Mouse (Mus musculus) liver, adult 2 months (tissue): Measurements from ENCODE around the gene Slc9a7. TPM values are rescaled to one million over a fixed set of nuclear protein-coding genes. Genes with fewer than 3 reads are reported as not detected.

Experiments
- DNase-seq: peaks from one replicate; pipeline ENCODE4 v3.0.0-alpha.2; 2011; ENCODE audit warnings: low read depth, low spot score; ENCODE audit errors: extremely low read depth
- H3K27ac ChIP-seq: fragments of 200-500 bp; replicated peaks from 2 replicates; pipeline ENCODE4 v1.5.1; 2012; ENCODE audit warnings: low read depth, mild to moderate bottlenecking, control low read depth, inconsistent platforms, low read length; ENCODE audit not compliant: insufficient read depth
- H3K27me3 ChIP-seq: fragments of 200-500 bp; 2 replicates; pipeline ENCODE4 v1.6.1; 2012; ENCODE audit warnings: mild to moderate bottlenecking, moderate library complexity, low read length, inconsistent platforms; ENCODE audit not compliant: control insufficient read depth, insufficient read depth
- H3K36me3 ChIP-seq: fragments of 200-500 bp; 2 replicates; pipeline ENCODE4 v1.6.1; 2012; ENCODE audit warnings: low read length, inconsistent platforms; ENCODE audit not compliant: control insufficient read depth, insufficient read depth
- H3K4me1 ChIP-seq: fragments of 200-500 bp; 2 replicates; pipeline ENCODE4 v1.6.1; 2011; ENCODE audit warnings: low read length; ENCODE audit not compliant: control insufficient read depth, insufficient read depth
- H3K4me3 ChIP-seq: fragments of 200-500 bp; 2 replicates; pipeline ENCODE4 v1.5.1; 2011; ENCODE audit warnings: low read depth, mild to moderate bottlenecking, control low read depth, low read length, moderate library complexity; ENCODE audit not compliant: insufficient read depth
- H3K79me2 ChIP-seq: fragments of 200-500 bp; 2 replicates; pipeline ENCODE4 v1.6.1; 2012; ENCODE audit warnings: inconsistent platforms, mild to moderate bottlenecking, low read length, moderate library complexity; ENCODE audit not compliant: control insufficient read depth, insufficient read depth
- H3K9ac ChIP-seq: fragments of 200-500 bp; 2 replicates; pipeline ENCODE4 v1.6.1; 2012; ENCODE audit warnings: low read depth, mild to moderate bottlenecking, control low read depth, inconsistent platforms, low read length
- CTCF ChIP-seq: fragments of 200-500 bp; IDR thresholded peaks from 2 replicates; pipeline ENCODE4 v1.5.1; 2011; ENCODE audit warnings: low read depth, low read length, control low read depth
- POLR2A ChIP-seq: fragments of 200-500 bp; IDR thresholded peaks from 2 replicates; pipeline ENCODE4 v1.6.1; 2011; ENCODE audit warnings: low read length, control low read depth; ENCODE audit not compliant: insufficient read depth; ENCODE audit errors: extremely low read depth
- whole genome bisulfite sequencing: fragments of 180-500 bp; shearing (Covaris S2); methylation state at CpG from one replicate; pipeline ENCODE4 v1.1.7; 2018; 5-methylcytosine and 5-hydroxymethylcytosine counted together
- polyA plus RNA-seq: library from polyadenylated mRNA; depleted of rRNA; stranded (reverse); fragments of >200 nt; gene quantifications from 2 replicates; pipeline ENCODE4 v1.2.3, GENCODE M21; 2012; rRNA removed
- total RNA-seq: library from RNA; depleted of rRNA; stranded (reverse); fragments of >200 nt; gene quantifications from 2 replicates; pipeline ENCODE4 v1.2.3, GENCODE M21; 2014; rRNA removed

Slc9a7 gene
- total RNA-seq (1.2 and 3.0 TPM in 2 replicates), polyA plus RNA-seq (0.25 and 0.65 TPM in 2 replicates)

DNA sequence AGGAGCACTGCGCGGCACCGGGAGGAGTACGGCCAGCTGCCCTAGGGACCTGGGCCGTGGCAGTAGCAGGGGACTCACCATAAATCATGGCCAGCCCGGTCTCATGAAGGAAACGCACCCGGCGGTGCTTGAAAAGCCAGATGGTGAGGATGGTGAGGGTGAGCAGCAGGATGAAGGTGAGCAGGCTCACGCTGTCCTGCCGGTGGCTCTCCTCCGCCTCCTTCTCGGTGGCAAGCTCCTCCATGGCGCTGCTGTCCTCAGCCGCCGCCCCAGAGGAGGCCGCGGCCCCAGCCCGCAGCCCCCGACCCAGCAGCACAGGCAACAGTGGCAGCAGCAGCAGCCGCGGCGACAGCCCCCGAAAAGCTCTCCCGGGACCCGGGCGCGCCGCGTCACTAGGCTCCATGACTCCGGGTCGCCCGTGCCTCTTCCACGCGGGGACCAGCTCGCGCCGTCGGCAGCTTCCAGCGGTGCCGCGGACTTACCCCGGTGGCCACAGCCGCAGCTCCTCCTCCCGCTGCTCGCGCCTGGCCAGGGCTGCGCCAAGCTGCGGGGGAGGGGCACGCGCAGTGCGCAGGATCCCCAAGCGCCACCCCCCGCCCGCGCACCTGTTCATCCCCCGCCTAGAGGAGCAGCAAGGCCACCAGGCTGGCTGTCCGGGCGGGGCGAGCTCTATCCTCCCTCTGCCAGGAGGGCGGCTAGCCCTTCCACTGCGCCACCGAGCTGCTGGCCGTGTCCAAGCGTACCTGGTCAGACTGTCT lies at the start of gene Slc9a7:
TSS of gene Slc9a7 (minus strand) at position 526 of the 758 bp plus-strand sequence.
- H3K4me3 ChIP-seq, result peak within 1 kb of the TSS; percentile 66
- no peaks in the 10 kb centered on the region for H3K36me3 ChIP-seq
- no peaks in the 10 kb centered on the region; the same call in 1 of the 2 replicates for H3K4me1 ChIP-seq
- under 1% methylated on average over 50 of the region's 65 CpGs for WGBS
- no peaks in the 10 kb centered on the region for H3K27me3 ChIP-seq
- H3K27ac ChIP-seq, result no peak within 1 kb of the TSS
- DNase-seq, result peak; percentile 7
- no peaks in the 10 kb centered on the region for H3K79me2 ChIP-seq
- no peak for TF ChIP-seq CTCF
- peak within 1 kb of the TSS; percentile 66 for H3K9ac ChIP-seq

DNA sequence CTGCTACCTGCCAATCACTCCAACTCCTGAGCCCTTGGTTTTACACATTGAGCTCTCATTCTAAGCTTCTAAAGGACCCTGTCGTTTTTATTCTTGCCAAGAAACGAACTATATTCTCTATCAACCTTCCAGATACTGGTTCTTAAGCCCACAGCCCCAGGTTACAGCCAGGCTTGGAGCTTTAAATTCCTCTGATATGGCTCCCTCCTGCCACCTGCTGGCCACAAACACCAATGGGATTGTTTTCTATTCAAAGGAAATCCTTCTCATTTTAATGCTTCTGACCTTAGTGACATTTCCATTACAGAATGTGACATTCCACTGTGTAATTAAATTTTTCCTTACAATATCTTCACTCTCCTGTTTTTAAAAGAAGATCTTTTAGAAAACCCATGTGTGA lies 44.1 kb upstream of the Slc9a7 start:
- H3K27me3 ChIP-seq, result no peaks in the 10 kb centered on the region
- no peak overlapping the region for H3K9ac ChIP-seq
- peak; percentile 53 for TF ChIP-seq CTCF
- no peak for TF ChIP-seq POLR2A
- H3K27ac ChIP-seq, result no peak overlapping the region
- no peak overlapping the region for H3K4me3 ChIP-seq
- peaks cover 2% of the 10 kb centered on the region; the same call in 1 of the 2 replicates for H3K4me1 ChIP-seq
- no peaks in the 10 kb centered on the region for H3K36me3 ChIP-seq
- DNase-seq, result peak; percentile 18
- H3K79me2 ChIP-seq, result no peaks in the 10 kb centered on the region
- WGBS, result 4% methylated on average over 2 of the region's 2 CpGs

DNA sequence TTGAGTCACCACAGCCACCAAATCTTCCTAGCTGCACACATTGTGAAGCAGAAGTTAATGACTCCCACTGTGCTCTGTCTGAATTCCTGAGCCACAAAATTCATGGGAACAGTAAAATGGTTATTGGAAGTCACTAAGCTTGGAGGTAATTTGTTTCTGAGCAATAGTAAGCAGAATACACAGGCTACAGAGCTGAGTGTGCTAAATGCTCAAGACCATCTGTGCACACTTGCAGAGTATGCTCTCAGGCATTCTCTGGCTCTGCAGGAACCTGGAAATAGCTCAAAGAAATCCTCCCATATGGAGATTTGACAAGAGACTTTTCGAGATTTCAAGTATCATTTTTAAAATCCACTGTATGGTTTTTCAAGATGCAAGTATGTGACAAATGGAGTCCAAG lies 41.1 kb upstream of the Slc9a7 start:
- Histone ChIP-seq H3K9ac (no peak overlapping the region), H3K4me1 (peaks cover 2% of the 10 kb centered on the region; the same call in 1 of the 2 replicates), H3K27me3 (no peaks in the 10 kb centered on the region), H3K79me2 (no peaks in the 10 kb centered on the region), H3K27ac (no peak overlapping the region), H3K36me3 (no peaks in the 10 kb centered on the region), H3K4me3 (no peak overlapping the region)
- WGBS, result 47% methylated on average over 1 of the region's 1 CpGs
- DNase-seq, result no peak
- TF ChIP-seq CTCF (no peak), POLR2A (no peak)

DNA sequence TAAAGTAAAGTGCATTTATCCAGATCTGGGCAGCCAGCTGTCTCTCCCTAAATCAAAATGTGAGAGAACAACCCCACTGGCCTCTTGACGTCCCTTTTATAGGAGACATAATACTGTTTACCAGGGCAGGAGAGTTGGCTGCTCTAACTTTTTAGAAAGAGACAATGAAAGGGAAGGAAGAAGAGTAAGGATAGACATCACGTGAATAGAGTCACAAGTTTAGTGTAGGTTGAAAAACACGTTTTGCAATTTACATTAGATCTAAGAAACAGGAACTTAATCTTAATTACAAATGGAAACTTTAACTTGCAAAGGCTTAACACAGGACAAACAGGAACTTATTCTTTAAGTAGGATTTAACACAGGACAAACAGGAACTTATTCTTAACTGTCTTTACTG lies 15.6 kb upstream of the Slc9a7 start:
- WGBS, result 37% methylated on average over 3 of the region's 3 CpGs
- H3K79me2 ChIP-seq, result no peaks in the 10 kb centered on the region
- no peak for DNase-seq
- H3K9ac ChIP-seq, result no peak overlapping the region
- H3K4me1 ChIP-seq, result no peaks in the 10 kb centered on the region
- no peak overlapping the region for H3K4me3 ChIP-seq
- no peak overlapping the region for H3K27ac ChIP-seq
- H3K36me3 ChIP-seq, result no peaks in the 10 kb centered on the region
- TF ChIP-seq POLR2A (no peak), CTCF (no peak)
- H3K27me3 ChIP-seq, result no peaks in the 10 kb centered on the region

DNA sequence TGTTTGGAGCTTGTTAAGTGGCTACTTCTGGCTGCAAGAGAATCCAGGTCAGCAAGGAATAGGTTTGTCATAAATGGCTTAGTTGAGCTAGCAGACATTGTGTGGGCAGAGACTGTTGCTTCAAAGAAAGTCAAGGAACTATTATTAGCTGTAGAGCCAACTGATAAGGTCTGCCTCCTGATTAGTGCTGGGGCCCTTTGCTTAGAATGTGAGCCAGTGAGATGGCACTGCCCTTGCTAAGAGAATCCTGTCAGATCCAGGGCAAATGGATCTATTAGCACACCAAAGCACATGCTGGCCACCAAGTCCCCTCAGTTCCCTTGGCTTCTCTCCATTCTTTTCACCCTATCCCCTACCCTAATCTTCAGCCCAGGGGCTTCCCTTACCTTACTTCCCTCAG lies 14.3 kb upstream of the Slc9a7 start:
- Histone ChIP-seq H3K4me3 (no peak overlapping the region), H3K27ac (no peak overlapping the region), H3K79me2 (no peaks in the 10 kb centered on the region), H3K36me3 (no peaks in the 10 kb centered on the region), H3K9ac (no peak overlapping the region), H3K4me1 (no peaks in the 10 kb centered on the region), H3K27me3 (no peaks in the 10 kb centered on the region)
- DNase-seq, result no peak
- TF ChIP-seq CTCF (no peak), POLR2A (no peak)

DNA sequence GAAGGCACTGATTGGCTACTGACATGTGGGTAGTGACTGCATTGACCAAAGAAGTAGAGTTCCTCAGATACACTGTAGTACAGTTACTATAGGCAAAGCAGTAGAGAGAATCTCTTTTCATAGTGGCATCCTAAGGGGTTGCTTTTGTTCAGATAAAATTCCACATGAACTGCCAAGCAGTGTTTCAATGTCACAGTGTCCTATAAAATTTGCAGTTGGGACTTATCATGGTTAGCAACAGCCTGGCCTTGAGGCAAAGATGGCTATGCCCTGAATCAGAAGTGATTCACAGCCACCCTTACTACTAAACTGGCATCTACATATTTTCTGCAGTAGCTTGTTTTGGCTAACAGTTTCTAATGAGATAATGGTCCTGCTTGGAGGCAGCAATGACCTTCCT lies 11.7 kb upstream of the Slc9a7 start:
- H3K4me1 ChIP-seq, result no peaks in the 10 kb centered on the region
- no peak overlapping the region for H3K4me3 ChIP-seq
- no peaks in the 10 kb centered on the region for H3K79me2 ChIP-seq
- H3K27me3 ChIP-seq, result no peaks in the 10 kb centered on the region
- H3K9ac ChIP-seq, result no peak overlapping the region
- no peak for DNase-seq
- H3K36me3 ChIP-seq, result no peaks in the 10 kb centered on the region
- TF ChIP-seq CTCF (no peak), POLR2A (no peak)
- H3K27ac ChIP-seq, result no peak overlapping the region
